Mouse (Mus musculus): ENCODE measurements around the gene Tmem126a. TPM values are rescaled to one million over a fixed set of nuclear protein-coding genes. Genes with fewer than 3 reads are reported as not detected.
A peak's percentile ranks its signal among the peaks of the same experiment; 100 is the strongest.

The Tmem126a gene
- polyA plus RNA-seq, 1 experiment from 2014 or later: 136 TPM

DNA sequence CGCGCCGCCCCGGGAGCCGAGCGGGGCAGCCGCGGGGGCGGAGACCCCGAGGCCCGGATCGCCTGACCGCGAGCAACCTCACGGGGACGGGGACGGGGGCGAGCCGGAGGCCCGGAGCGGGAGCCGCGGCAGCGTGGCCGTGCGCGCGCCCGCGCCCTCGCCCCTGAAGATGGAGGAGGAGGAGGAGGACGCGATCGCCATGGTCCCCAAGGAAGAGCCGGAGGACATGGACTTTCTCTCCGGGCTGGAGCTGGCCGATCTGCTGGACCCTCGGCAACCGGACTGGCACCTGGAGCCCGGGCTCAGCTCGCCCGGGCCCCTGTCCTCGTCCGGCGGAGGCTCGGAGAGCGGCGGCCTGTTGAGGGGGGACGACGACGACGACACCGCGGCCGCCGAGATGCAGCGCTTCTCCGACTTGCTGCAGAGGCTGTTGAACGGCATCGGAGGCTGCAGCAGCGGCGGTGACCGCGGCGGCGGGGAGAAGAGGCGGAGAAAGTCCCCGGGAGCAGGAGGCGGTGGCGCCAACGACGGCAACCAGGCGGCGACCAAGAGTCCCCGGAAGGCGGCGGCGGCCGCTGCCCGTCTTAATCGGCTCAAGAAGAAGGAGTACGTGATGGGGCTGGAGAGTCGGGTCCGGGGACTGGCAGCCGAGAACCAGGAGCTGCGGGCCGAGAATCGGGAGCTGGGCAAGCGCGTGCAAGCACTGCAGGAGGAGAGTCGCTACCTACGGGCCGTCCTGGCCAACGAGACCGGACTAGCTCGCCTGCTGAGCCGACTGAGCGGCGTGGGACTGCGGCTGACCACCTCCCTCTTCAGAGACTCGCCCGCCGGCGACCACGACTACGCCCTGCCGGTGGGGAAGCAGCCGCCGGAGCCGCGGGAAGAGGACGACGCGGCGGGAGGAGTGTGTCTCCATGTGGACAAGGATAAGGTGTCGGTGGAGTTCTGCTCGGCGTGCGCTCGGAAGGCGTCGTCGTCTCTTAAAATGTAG is 13.6 kb downstream of the Tmem126a start:
- peak overlapping the region; percentile 100 for H3K9ac ChIP-seq (ENCODE audit: low read depth, low read length)
- TF ChIP-seq CTCF (IDR thresholded peaks at IDR 0.05; ENCODE audit: low read depth): peak; percentile 70
- H3K36me3 ChIP-seq (ENCODE audit: control insufficient read depth, insufficient read depth): peaks cover 7% of the 10 kb centered on the region; the same call in 1 of the 2 replicates
- under 1% methylated on average over 122 of the region's 123 CpGs for WGBS
- H3K4me3 ChIP-seq (ENCODE audit: low read depth, low read length): peak overlapping the region; percentile 98
- peak; percentile 67 for ATAC-seq
- H3K4me2 ChIP-seq (replicated peaks; ENCODE audit: low read depth): peak overlapping the region; percentile 80
- H3K27me3 ChIP-seq (replicated peaks; ENCODE audit: control insufficient read depth, insufficient read depth, low read length): no peaks in the 10 kb centered on the region
- no peaks in the 10 kb centered on the region for H3K4me1 ChIP-seq (replicated peaks; ENCODE audit: control insufficient read depth, insufficient read depth, low read length)
- no peaks in the 10 kb centered on the region for H3K9me3 ChIP-seq (ENCODE audit: control insufficient read depth)
- H3K27ac ChIP-seq (ENCODE audit: low read depth, low read length): peak overlapping the region; percentile 99

DNA sequence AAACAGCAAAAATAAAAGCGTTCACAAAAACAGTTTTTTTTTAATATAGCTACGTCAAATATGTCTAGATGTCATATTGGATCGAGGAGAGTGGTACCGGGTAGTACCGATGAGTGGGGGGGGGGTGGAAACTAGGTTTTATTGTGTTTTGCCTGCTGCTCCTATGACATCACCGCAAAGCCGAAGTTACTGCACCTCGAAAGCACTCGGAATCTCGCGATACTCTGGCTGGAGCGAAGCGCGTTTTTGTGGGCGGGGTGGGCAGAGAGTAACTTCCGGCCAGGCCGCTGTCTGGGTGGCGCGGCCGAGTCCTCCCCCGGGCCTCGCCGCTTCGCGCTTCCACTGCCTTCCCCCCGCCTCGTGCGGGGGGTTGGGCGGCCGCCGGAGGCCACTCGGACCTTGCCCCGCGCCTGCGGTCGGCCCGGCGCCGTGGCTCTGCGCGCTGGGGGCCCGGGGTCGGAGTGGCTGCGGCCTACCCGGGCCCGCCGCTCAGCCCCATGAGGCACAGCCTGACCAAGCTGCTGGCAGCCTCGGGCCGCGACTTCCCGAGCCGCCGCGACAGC is 14.4 kb downstream of the Tmem126a start, which contains the start of gene Crebzf:
Gene Crebzf, plus strand, starts transcription at position 212 of the 563 bp plus-strand sequence.
- H3K9ac ChIP-seq (ENCODE audit: low read depth, low read length): peak within 1 kb of the TSS; percentile 100
- H3K9me3 ChIP-seq (ENCODE audit: control insufficient read depth): no peaks in the 10 kb centered on the region
- peak within 1 kb of the TSS; percentile 99 for H3K27ac ChIP-seq (ENCODE audit: low read depth, low read length)
- TF ChIP-seq CTCF (IDR thresholded peaks at IDR 0.05; ENCODE audit: low read depth): no peak
- no peaks in the 10 kb centered on the region for H3K27me3 ChIP-seq (replicated peaks; ENCODE audit: control insufficient read depth, insufficient read depth, low read length)
- H3K36me3 ChIP-seq (ENCODE audit: control insufficient read depth, insufficient read depth): peaks cover 2% of the 10 kb centered on the region; the same call in 1 of the 2 replicates
- H3K4me3 ChIP-seq (ENCODE audit: low read depth, low read length): peak within 1 kb of the TSS; percentile 98
- under 1% methylated on average over 42 of the region's 54 CpGs for WGBS
- peak within 1 kb of the TSS; percentile 80 for H3K4me2 ChIP-seq (replicated peaks; ENCODE audit: low read depth)
- ATAC-seq: peak; percentile 98
- H3K4me1 ChIP-seq (replicated peaks; ENCODE audit: control insufficient read depth, insufficient read depth, low read length): no peaks in the 10 kb centered on the region

DNA sequence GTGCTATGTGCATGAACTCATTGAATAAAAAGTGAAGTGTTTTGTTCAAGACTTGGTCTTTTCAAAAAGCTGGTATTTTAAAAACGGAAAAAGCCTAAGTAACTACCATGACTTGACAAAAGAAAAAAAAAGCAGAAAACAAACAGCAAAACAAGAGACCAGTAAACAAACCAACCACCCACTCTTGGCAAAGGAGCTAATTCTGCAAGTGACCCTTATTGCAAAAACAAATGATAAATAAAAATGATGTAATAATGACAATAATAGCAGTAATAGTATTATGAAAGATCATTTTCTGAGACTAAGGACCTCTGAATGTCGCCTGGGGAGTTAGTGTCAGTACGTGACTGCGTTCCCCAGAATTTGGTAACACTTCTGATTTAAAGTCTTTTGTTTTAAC is 15.0 kb downstream of the Tmem126a start:
- Histone ChIP-seq H3K4me3 (ENCODE audit: low read depth, low read length) (peak overlapping the region; percentile 98), H3K27me3 (replicated peaks; ENCODE audit: control insufficient read depth, insufficient read depth, low read length) (no peaks in the 10 kb centered on the region), H3K27ac (ENCODE audit: low read depth, low read length) (peak overlapping the region; percentile 54; the same call in 1 of the 2 replicates), H3K9me3 (ENCODE audit: control insufficient read depth) (no peaks in the 10 kb centered on the region), H3K4me2 (replicated peaks; ENCODE audit: low read depth) (peak overlapping the region; percentile 80), H3K4me1 (replicated peaks; ENCODE audit: control insufficient read depth, insufficient read depth, low read length) (no peaks in the 10 kb centered on the region), H3K36me3 (ENCODE audit: control insufficient read depth, insufficient read depth) (no peaks in the 10 kb centered on the region; the same call in 1 of the 2 replicates), H3K9ac (ENCODE audit: low read depth, low read length) (peak overlapping the region; percentile 100)
- no peak for ATAC-seq
- WGBS: 11% methylated on average over 4 of the region's 4 CpGs
- no peak for TF ChIP-seq CTCF (IDR thresholded peaks at IDR 0.05; ENCODE audit: low read depth)

DNA sequence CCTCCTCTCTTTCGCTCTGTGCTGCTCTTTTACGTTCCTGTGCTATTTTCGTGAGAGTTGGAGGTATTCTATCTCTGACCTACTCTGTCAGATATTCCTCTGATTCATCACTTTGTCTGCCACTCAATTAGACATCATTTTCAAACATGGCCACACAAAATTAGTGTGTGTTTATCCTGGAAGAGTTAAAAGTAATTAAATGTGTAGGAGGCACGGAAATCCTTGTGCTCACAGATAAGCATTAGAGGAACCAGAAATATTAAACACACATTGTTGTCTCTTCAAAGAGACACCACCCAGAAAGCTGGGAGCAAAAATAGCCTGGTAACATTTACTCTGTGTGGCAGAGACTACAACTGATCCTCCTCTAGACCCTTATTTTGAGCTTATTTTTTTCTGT is 17.0 kb downstream of the Tmem126a start:
- Histone ChIP-seq H3K36me3 (ENCODE audit: control insufficient read depth, insufficient read depth) (no peaks in the 10 kb centered on the region), H3K9ac (ENCODE audit: low read depth, low read length) (no peak overlapping the region), H3K27me3 (replicated peaks; ENCODE audit: control insufficient read depth, insufficient read depth, low read length) (no peaks in the 10 kb centered on the region), H3K4me2 (replicated peaks; ENCODE audit: low read depth) (no peak overlapping the region), H3K9me3 (ENCODE audit: control insufficient read depth) (no peaks in the 10 kb centered on the region), H3K4me3 (ENCODE audit: low read depth, low read length) (no peak overlapping the region), H3K4me1 (replicated peaks; ENCODE audit: control insufficient read depth, insufficient read depth, low read length) (no peaks in the 10 kb centered on the region), H3K27ac (ENCODE audit: low read depth, low read length) (no peak overlapping the region)
- no peak for ATAC-seq
- WGBS: 81% methylated on average over 4 of the region's 4 CpGs
- no peak for TF ChIP-seq CTCF (IDR thresholded peaks at IDR 0.05; ENCODE audit: low read depth)

DNA sequence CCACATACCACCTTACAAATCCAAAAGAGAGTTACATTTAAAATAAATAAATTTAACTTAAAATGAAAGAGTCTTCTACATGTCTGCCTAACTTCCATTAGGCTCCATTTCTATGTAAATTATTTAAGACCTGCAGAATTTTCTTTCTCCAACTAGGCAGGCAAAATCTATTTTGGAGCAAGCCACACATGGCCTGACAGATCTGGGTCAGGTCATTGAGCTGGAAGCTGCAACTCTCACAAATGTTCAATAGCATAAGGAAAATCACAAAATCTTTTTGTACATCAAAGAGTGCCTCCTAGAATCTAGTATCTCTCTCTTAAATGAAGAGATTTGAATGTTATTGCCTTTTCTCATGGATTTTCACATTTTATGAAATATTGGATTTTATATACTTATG is 24.8 kb downstream of the Tmem126a start:
- no peaks in the 10 kb centered on the region for H3K36me3 ChIP-seq (ENCODE audit: control insufficient read depth, insufficient read depth)
- no peak for TF ChIP-seq CTCF (IDR thresholded peaks at IDR 0.05; ENCODE audit: low read depth)
- no peaks in the 10 kb centered on the region for H3K4me1 ChIP-seq (replicated peaks; ENCODE audit: control insufficient read depth, insufficient read depth, low read length)

DNA sequence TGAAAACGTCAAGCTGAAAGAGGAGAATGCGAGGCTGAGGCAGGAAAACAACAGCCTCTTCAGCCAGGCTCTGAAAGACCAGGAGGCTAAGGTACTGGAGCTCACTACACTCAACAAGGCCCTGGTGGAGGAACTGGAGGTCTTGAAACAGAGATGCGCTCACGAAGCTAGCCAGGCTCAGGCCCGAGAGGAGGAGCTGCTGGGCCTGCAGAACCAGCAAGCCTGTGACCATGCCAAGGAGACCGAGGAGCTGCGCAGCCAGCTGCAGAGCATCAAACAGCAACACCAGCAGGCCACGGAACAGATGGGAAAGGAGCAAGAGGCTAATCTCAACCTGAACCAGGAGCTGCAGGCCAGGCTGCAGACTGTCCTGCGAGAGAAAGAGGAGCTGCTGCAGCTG is 30.0 kb downstream of the Tmem126a start:
- H3K4me3 ChIP-seq (ENCODE audit: low read depth, low read length): peak overlapping the region; percentile 39; the same call in 1 of the 2 replicates
- no peaks in the 10 kb centered on the region for H3K9me3 ChIP-seq (ENCODE audit: control insufficient read depth)
- no peak overlapping the region for H3K9ac ChIP-seq (ENCODE audit: low read depth, low read length)
- peak overlapping the region; percentile 69 for H3K4me2 ChIP-seq (replicated peaks; ENCODE audit: low read depth)
- no peak overlapping the region for H3K27ac ChIP-seq (ENCODE audit: low read depth, low read length)
- TF ChIP-seq CTCF (IDR thresholded peaks at IDR 0.05; ENCODE audit: low read depth): no peak
- no peaks in the 10 kb centered on the region for H3K27me3 ChIP-seq (replicated peaks; ENCODE audit: control insufficient read depth, insufficient read depth, low read length)
- no peak for ATAC-seq
- H3K36me3 ChIP-seq (ENCODE audit: control insufficient read depth, insufficient read depth): no peaks in the 10 kb centered on the region
- 59% methylated on average over 9 of the region's 9 CpGs for WGBS
- no peaks in the 10 kb centered on the region for H3K4me1 ChIP-seq (replicated peaks; ENCODE audit: control insufficient read depth, insufficient read depth, low read length)

More for the DNA sequence above, 24.8 kb downstream of the Tmem126a start:
- Histone ChIP-seq H3K27ac (ENCODE audit: low read depth, low read length) (no peak overlapping the region), H3K9ac (ENCODE audit: low read depth, low read length) (no peak overlapping the region), H3K27me3 (replicated peaks; ENCODE audit: control insufficient read depth, insufficient read depth, low read length) (no peaks in the 10 kb centered on the region), H3K4me3 (ENCODE audit: low read depth, low read length) (no peak overlapping the region), H3K4me2 (replicated peaks; ENCODE audit: low read depth) (no peak overlapping the region), H3K9me3 (ENCODE audit: control insufficient read depth) (no peaks in the 10 kb centered on the region)
- ATAC-seq: no peak

All from intestine, postnatal 0 days (tissue).